Mouse (Mus musculus) C2C12 (cell line): ENCODE results near the gene Gm20388. TPM values are rescaled to one million over a fixed set of nuclear protein-coding genes. Genes with fewer than 3 reads are reported as not detected.
A peak's percentile ranks its signal among the peaks of the same experiment; 100 is the strongest.

Experiments
- H3K27me3 ChIP-seq: one replicate; pipeline ENCODE4 v1.6.1; 2011; ENCODE audit not compliant: control insufficient read depth, insufficient read depth, insufficient read length
- H3K36me3 ChIP-seq: one replicate; pipeline ENCODE4 v1.6.1; 2011; ENCODE audit not compliant: control insufficient read depth, insufficient read depth
- H3K4me3 ChIP-seq: one replicate; pipeline ENCODE4 v1.5.1; 2011; ENCODE audit warnings: mild to moderate bottlenecking, control low read depth; ENCODE audit not compliant: poor library complexity, insufficient read depth, severe bottlenecking
- H3K79me2 ChIP-seq: one replicate; pipeline ENCODE4 v1.6.1; 2011; ENCODE audit not compliant: control insufficient read depth, insufficient read depth
- H3K79me3 ChIP-seq: one replicate; pipeline ENCODE4 v1.6.1; 2011; ENCODE audit warnings: low read depth, control low read depth
- H3ac ChIP-seq: one replicate; pipeline ENCODE3; 2011; ENCODE audit warnings: low read depth; ENCODE audit not compliant: control insufficient read depth, insufficient read length
- CEBPB ChIP-seq: IDR thresholded peaks from one replicate; pipeline ENCODE4 v1.6.1; 2011; ENCODE audit warnings: low read depth, mild to moderate bottlenecking, control low read depth, moderate library complexity
- CTCF ChIP-seq: IDR thresholded peaks from one replicate; pipeline ENCODE4 v1.5.1; 2011; ENCODE audit not compliant: control insufficient read depth, insufficient read depth, insufficient read length
- FOSL1 ChIP-seq: IDR thresholded peaks from one replicate; pipeline ENCODE4 v1.8.0; 2011; ENCODE audit warnings: mild to moderate bottlenecking, low read length; ENCODE audit not compliant: poor library complexity, insufficient read depth, severe bottlenecking
- MAX ChIP-seq: IDR thresholded peaks from one replicate; pipeline ENCODE4 v1.6.1; 2011; ENCODE audit warnings: mild to moderate bottlenecking, control low read depth
- MYOD1 ChIP-seq: IDR thresholded peaks from one replicate; pipeline ENCODE4 v1.6.1; 2011; ENCODE audit warnings: low read depth; ENCODE audit not compliant: control insufficient read depth, insufficient read length
- MYOG ChIP-seq: IDR thresholded peaks from one replicate; pipeline ENCODE4 v1.6.1; 2011; ENCODE audit not compliant: control insufficient read depth, insufficient read length; ENCODE audit errors: extremely low read depth
- USF1 ChIP-seq: IDR thresholded peaks from one replicate; pipeline ENCODE4 v1.6.1; 2011; ENCODE audit warnings: low read depth, mild to moderate bottlenecking, control low read depth, moderate library complexity
- polyA plus RNA-seq: library from polyadenylated mRNA; unstranded; fragments of >200 nt; fragmentation: generic; extraction: Trizol; gene quantifications from one replicate; pipeline ENCODE4 v1.2.1, GENCODE M21; 2012; ENCODE audit warnings: missing spikeins

Gm20388 gene
- polyA plus RNA-seq, 1 experiment, result 15.0 TPM

DNA sequence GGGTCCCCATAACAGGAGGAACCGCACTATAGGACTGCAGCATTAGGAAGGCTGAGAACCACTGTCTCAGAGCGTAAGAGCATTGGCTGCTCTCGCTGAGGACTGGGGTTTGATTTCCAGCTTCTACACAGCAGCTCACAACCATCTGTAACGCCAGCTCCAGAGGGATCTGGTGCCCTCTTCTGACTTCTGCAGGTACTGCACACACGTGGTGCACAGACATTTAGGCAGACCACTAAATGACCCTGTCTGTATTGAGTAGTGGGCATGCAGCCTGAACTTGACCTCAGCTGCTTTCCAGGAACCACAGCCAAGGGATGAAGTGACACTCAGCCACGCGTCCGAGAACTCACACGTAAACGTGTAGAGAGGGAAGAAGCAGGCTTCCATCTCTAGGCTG lies 3912.5 kb downstream of the Gm20388 start:
- Histone ChIP-seq H3ac (no peak overlapping the region), H3K79me3 (no peaks in the 10 kb centered on the region), H3K4me3 (no peak overlapping the region), H3K36me3 (no peaks in the 10 kb centered on the region), H3K27me3 (no peaks in the 10 kb centered on the region), H3K79me2 (no peaks in the 10 kb centered on the region)
- TF ChIP-seq MYOD1 (no peak), CTCF (no peak), USF1 (no peak), MAX (no peak), MYOG (no peak), CEBPB (no peak), FOSL1 (no peak)

DNA sequence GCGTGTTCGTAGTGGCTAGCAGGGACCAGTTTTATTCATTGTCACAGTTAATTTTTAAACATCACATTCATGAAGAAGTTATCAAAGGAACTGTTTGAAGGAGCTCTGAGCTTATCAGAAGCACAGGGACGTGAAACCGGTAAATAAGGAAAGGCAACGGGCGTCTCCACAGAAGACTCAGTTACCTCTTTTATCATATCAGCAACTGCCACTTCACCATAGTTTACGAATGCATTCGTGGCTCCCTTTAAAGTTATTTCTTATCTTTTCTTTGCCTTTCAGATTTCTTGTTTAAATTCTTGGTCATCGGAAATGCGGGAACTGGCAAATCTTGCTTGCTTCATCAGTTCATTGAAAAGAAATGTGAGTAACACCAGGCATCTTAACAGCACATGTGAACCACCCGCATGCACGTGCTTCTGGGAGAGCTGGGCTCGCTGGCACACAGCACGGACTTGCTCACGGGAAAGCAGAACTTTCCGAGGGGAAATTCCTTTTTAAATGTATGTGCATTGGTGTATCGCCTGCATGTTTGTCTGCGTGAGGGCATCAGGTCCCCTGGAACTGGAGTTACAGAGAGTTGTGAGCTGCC lies 3913.0 kb downstream of the Gm20388 start:
- Histone ChIP-seq H3ac (no peak overlapping the region), H3K4me3 (no peak overlapping the region), H3K79me3 (no peaks in the 10 kb centered on the region), H3K79me2 (no peaks in the 10 kb centered on the region), H3K36me3 (peaks cover under 1% of the 10 kb centered on the region), H3K27me3 (no peaks in the 10 kb centered on the region)
- TF ChIP-seq MYOD1 (no peak), CTCF (no peak), USF1 (no peak), MAX (no peak), MYOG (no peak), FOSL1 (no peak), CEBPB (no peak)

DNA sequence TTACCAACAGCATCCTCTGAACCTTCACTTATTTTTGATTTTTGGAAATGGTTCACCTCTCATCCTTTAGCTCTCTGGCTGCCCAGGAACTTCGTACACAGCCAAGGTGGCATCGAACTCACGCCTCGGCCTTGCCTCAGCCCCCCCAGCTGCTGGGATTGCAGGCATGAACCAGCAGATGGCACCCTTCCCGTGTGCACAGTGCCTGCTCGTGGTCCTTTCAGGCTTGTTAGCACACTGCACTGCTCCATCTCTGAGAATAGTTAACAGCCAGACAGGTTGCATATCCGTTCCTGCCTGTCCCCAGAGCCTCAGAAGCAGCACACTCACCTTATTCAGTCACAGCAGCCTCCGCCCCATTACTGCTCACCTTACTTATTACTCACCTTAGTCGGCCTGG lies 3915.4 kb downstream of the Gm20388 start:
- Histone ChIP-seq H3K79me3 (no peaks in the 10 kb centered on the region), H3K27me3 (no peaks in the 10 kb centered on the region), H3K4me3 (no peak overlapping the region), H3K79me2 (no peaks in the 10 kb centered on the region), H3ac (no peak overlapping the region), H3K36me3 (peaks cover 4% of the 10 kb centered on the region)
- no peak for TF ChIP-seq USF1
- TF ChIP-seq MYOG, result no peak
- TF ChIP-seq CTCF, result peak; percentile 85
- no peak for TF ChIP-seq MYOD1

DNA sequence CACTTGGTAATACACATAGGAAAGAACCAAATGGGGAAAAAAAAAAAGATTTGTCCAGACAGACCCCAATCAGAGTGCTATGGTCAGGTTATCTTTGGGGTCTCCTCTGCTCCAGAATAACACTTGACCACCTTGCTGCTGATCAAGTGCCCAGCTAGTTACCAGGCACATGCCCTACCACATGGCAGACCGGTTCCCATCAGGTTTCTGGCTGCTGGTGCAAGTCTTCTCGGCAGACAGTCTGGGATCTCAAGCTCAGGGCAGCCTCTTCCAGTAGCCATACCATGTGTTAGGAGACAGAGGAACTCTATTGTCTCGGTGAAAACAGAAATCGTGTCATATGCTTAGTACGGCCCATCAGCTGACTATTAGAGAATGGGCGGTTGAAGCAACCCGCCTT lies 3916.1 kb downstream of the Gm20388 start:
- Histone ChIP-seq H3K79me2 (no peaks in the 10 kb centered on the region), H3K36me3 (peaks cover 4% of the 10 kb centered on the region), H3ac (no peak overlapping the region), H3K79me3 (no peaks in the 10 kb centered on the region), H3K4me3 (no peak overlapping the region), H3K27me3 (no peaks in the 10 kb centered on the region)
- no peak for TF ChIP-seq CTCF
- no peak for TF ChIP-seq CEBPB
- no peak for TF ChIP-seq FOSL1
- no peak for TF ChIP-seq USF1
- no peak for TF ChIP-seq MYOD1
- TF ChIP-seq MAX, result no peak
- TF ChIP-seq MYOG, result no peak

DNA sequence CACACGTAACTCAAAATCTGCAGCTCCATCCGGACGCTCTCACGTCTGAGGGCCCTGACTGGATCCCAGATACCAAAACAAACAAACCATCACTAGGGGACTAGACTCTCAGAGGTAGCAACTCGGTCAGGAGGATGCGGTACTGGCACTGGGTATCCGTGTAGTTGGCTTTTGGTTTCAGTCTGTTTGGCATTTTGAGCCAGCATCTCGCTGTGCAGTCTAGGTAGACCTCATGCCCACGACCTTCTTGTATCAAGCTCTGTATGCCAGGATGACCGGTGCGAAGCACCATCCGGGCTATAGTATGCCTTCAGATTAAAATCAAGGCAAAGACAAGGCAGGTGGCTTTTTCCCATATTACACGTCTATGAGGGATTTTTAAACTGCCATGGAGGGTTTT lies 3916.9 kb downstream of the Gm20388 start:
- no peak for TF ChIP-seq MYOG
- no peak for TF ChIP-seq CEBPB
- no peak for TF ChIP-seq MAX
- TF ChIP-seq MYOD1, result no peak
- TF ChIP-seq USF1, result no peak
- no peak overlapping the region for H3ac ChIP-seq
- H3K79me2 ChIP-seq, result no peaks in the 10 kb centered on the region
- H3K79me3 ChIP-seq, result no peaks in the 10 kb centered on the region
- H3K27me3 ChIP-seq, result no peaks in the 10 kb centered on the region
- H3K36me3 ChIP-seq, result peaks cover 4% of the 10 kb centered on the region
- H3K4me3 ChIP-seq, result no peak overlapping the region

DNA sequence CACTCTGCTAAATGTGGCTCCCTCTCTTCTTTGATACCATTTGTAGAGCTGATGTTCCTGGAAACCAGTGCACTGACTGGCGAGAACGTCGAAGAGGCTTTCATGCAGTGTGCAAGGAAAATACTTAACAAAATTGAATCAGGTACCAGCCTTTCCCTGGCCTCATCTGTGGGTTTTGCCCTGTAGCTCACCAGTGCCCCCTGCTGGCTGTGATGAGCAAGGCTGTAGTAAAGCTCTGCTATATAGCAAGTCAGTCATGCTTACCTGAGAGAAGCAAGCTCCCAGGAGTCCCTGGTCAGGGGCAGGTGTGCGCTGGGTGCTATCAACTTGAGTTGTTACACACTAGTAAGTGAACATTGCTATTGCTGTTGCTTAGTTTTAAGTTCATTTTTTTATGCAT lies 3922.1 kb downstream of the Gm20388 start:
- no peak for TF ChIP-seq MAX
- TF ChIP-seq CTCF, result peak; percentile 41
- Histone ChIP-seq H3K4me3 (no peak overlapping the region), H3K79me2 (no peaks in the 10 kb centered on the region), H3K36me3 (peaks cover 16% of the 10 kb centered on the region), H3K27me3 (no peaks in the 10 kb centered on the region), H3K79me3 (no peaks in the 10 kb centered on the region), H3ac (no peak overlapping the region)
